Mouse (Mus musculus) ES-E14 (cell line): ENCODE measurements around the gene Tbc1d8b.

Source experiments
- CHD2 ChIP-seq: IDR thresholded peaks from 2 replicates; pipeline ENCODE4 v1.6.1; 2014; ENCODE audit warnings: mild to moderate bottlenecking, low read depth, low read length, inconsistent platforms
- MAFK ChIP-seq: IDR thresholded peaks from 2 replicates; pipeline ENCODE4 v1.6.1; 2014; ENCODE audit warnings: mild to moderate bottlenecking, low read depth, low read length, inconsistent platforms; ENCODE audit not compliant: insufficient read depth
- ZNF384 ChIP-seq: IDR thresholded peaks from 2 replicates; pipeline ENCODE4 v1.6.1; 2012; ENCODE audit warnings: low read depth, low read length, inconsistent platforms

DNA sequence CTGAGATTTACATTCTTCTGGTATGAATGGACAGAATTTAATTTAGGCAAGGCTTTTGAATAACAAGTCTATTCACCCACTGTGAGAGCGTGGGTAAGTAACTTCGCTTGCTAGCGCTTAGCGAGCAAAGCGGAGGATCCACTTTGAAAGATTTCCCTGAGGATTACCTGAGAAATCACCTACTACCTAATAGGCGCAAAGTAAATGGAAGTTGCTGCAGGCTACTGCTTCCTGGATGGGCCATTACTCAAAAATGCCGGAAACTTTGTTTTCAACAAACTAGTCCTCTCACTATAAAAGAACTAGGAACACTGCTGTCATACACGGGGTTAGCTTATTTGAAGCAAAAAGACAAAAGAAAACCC is 404 bp upstream of the Tbc1d8b start:
- TF ChIP-seq CHD2 (no peak), ZNF384 (no peak), MAFK (no peak)
